ENCODE assay signal across 8 mouse cellular contexts in the genomic region with DNA sequence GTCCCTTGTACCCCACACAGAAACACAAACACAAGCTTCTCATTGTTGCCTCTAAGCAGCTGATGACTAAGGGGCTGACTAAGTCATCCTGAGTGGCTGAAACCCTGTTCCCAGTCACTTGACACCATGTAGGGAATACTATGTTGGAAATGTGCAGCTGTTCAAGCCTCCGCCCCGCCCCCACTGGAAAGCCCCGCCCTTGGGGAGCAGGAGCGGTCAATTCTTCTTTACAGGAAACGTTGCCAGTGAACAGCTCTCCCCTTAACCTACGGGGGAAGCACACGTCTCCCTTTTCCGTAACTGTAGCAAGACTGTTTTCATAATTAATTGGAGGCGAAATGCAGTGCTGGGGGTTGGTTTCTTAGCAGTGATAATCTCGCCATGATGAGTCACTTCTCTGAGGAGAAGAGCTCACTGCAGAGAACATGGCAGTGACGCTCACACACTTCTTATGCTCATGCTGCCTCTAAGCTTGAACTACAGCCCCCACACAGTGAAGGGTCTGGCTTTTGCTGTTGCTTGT. TPM values are rescaled to one million over a fixed set of nuclear protein-coding genes. Genes with fewer than 3 reads are reported as not detected.
DNase-seq lines count a peak whose midpoint lies in the region; TF ChIP-seq lines count a peak whose summit lies in the region.

No protein-coding gene starts in this region.

- peak; percentile 87 for DNase-seq in R1 (ENCODE audit: low read depth, low spot score)
- DNase-seq in gastrocnemius, postnatal 14 days = peak; percentile 92
- peak; percentile 56 for DNase-seq in induced T-regulatory cell, adult 2 months (ENCODE audit: low read depth)
- peak; percentile 61 to 63 for DNase-seq in left cerebral cortex, adult 2 months (ENCODE audit: extremely low spot score in 1 of 2, low spot score in 2 of 2)
- peak; percentile 85 to 88 for DNase-seq in lung, postnatal 4 days
- DNase-seq in right cerebral cortex, postnatal 10 days (ENCODE audit: low spot score in 2 of 2) = peak; percentile 74 to 77
- DNase-seq in natural killer cell, adult 2 months (ENCODE audit: low spot score in 2 of 2) = no peak

- intact Hi-C loops in gastrocnemius, postnatal 14 days (cut with DNase I; ENCODE audit: low total_unique reads) = no loop called here
- intact Hi-C loops in left cerebral cortex, adult 2 months (cut with DNase I) = loop anchor here (1.0 to 10.0 kb wide), 2 partner anchors 27 to 150 kb away; a partner anchor contains a TSS

- no peak for TF ChIP-seq POLR2A in cortical plate, adult 2 months (IDR thresholded peaks at IDR 0.05; ENCODE audit: extremely low read depth, insufficient read depth, low read length)

- H3K27ac ChIP-seq in cortical plate, adult 2 months (ENCODE audit: insufficient read depth, low read length) = no peak overlapping the region
- H3K27ac ChIP-seq in left cerebral cortex, adult 2 months = peak overlapping the region; percentile 4; the same call in 1 of the 2 replicates

- H3K4me3 ChIP-seq in cortical plate, adult 2 months (ENCODE audit: insufficient read depth, low read length) = peak overlapping the region; percentile 18; the same call in 1 of the 2 replicates
- peak overlapping the region; percentile 21; the same call in 1 of the 2 replicates for H3K4me3 ChIP-seq in left cerebral cortex, adult 2 months

- TF ChIP-seq CTCF in cortical plate, adult 2 months (IDR thresholded peaks at IDR 0.05; ENCODE audit: extremely low read depth, insufficient read depth, low read length) = no peak
- no peak for TF ChIP-seq CTCF in left cerebral cortex, adult 2 months (IDR thresholded peaks at IDR 0.05)

- peaks cover 3% of the 10 kb centered on the region for H3K4me1 ChIP-seq in cortical plate, adult 2 months (ENCODE audit: control insufficient read depth, insufficient read depth, low read length)

RNA-seq across cellular contexts. Expression of a gene that starts 27.7 kb away (rescaled TPM):
- 55.9 and 62.0 TPM in 2 replicates for polyA plus RNA-seq in cortical plate, adult 2 months (2012; rRNA removed)
- total RNA-seq in gastrocnemius, postnatal 14 days (2021) = 100 to 1,000 TPM; 625 to 714 TPM
- total RNA-seq in left cerebral cortex, adult 2 months (2021) = 100 to 1,000 TPM; 102 to 115 TPM

RNA-seq across cellular contexts. Expression of a gene that starts 39.5 kb away (rescaled TPM):
- polyA plus RNA-seq in cortical plate, adult 2 months (2012; rRNA removed) = 37.3 and 39.7 TPM in 2 replicates
- 10 to 100 TPM; 20.9 to 23.5 TPM for total RNA-seq in gastrocnemius, postnatal 14 days (2021)
- total RNA-seq in left cerebral cortex, adult 2 months (2021) = 10 to 100 TPM; 39.5 to 43.1 TPM

Comparison
In these comparisons a context has a peak if more than half of its experiments do, and no peak if none do; other contexts are left out.
1. DNase-seq: peak in R1 (single experiment), gastrocnemius, postnatal 14 days (single experiment), induced T-regulatory cell, adult 2 months (single experiment), left cerebral cortex, adult 2 months (2 of 2), lung, postnatal 4 days (2 of 2) and right cerebral cortex, postnatal 10 days (2 of 2); none in natural killer cell, adult 2 months (0 of 2).
2. RNA of a gene that starts 27.7 kb away (total RNA-seq): 625 to 714 TPM in gastrocnemius, postnatal 14 days; 102 to 115 TPM in left cerebral cortex, adult 2 months; every median in the first group is over 4 times any median in the second.